Mouse (Mus musculus): ENCODE measurements around the gene Gipc1.
A peak's percentile ranks its signal among the peaks of the same experiment; 100 is the strongest.

Gipc1 gene

DNA sequence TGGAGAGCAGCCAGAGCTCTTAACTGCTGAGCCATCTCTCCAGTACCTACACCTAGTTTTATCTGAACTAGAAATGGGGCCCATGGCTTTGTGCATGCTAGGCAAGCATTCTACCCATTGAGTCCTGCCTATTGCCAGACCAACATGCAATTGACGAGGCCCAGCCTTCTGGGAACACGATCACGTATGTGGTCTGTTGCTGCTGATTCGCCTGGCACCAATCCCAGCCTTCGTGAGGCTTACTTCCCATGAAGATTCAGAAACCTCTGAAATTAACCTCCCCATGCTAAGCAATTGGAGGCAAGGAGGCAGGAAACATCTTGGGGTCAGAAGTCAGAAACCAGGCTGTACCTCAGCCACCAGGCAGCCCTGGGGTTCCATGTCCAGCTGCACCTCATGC, 28.1 kb downstream of the Gipc1 start:
- DNase-seq (ENCODE audit: low read depth, low spot score) = no peak

DNA sequence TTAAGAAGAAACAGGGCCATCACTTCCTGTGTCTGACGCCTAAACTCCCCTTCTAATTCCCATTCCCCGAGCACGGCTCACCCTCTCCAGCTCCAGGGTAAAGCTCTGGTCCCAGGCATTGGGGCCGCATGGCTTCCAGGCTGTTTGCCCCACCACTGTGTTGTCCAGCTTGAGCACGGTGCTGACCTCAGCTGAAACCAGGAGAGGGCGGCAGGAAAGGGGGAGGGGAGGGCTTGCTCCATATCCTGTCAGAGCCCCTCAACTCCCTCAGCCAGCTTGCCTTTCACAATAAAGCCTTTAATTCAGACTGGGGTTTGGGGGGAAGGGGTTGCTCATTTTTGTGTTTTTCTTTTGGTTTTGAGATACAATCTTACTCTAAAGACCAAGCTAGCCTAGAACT, 28.6 kb downstream of the Gipc1 start:
- no peak for DNase-seq (ENCODE audit: low read depth, low spot score)

DNA sequence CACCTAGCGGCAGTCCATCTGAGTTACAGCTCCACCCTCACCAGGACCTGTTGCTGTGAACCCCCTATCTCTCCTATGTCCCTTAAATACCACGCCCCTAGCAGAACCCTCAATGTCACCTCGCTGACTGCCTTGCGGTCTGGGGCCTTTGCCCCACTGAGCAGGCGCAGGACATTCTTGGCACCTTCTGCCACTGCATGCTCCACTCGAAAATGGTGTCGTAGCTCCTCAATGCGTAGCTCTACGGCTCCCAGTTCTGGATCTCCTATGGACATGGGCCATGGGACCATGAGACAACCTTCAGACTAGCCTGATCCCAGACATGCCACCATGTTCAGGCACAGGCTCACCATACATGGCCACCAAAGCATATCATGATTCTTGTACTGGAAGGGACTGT, 32.0 kb downstream of the Gipc1 start:
- no peak for DNase-seq (ENCODE audit: low read depth, low spot score)

DNA sequence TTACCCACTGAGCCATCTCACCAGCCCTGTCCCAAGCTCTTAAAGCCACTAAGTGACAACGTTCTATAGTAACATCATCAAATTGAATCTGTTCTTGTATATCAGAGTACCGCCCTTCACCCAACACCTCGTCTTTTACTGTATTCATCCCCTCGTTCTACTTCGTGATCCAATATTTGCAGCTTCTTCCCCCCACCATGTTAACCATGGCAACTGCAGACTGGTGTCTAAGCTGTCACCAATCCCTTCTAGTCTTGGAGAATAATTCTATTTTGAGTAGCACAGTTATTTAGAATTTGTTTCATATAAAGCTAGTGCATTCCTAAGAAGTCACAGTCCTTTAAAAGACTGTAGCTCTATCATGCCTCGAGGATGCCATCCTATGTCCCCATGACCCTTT, 36.8 kb downstream of the Gipc1 start:
- no peak for DNase-seq (ENCODE audit: low read depth, low spot score)

DNA sequence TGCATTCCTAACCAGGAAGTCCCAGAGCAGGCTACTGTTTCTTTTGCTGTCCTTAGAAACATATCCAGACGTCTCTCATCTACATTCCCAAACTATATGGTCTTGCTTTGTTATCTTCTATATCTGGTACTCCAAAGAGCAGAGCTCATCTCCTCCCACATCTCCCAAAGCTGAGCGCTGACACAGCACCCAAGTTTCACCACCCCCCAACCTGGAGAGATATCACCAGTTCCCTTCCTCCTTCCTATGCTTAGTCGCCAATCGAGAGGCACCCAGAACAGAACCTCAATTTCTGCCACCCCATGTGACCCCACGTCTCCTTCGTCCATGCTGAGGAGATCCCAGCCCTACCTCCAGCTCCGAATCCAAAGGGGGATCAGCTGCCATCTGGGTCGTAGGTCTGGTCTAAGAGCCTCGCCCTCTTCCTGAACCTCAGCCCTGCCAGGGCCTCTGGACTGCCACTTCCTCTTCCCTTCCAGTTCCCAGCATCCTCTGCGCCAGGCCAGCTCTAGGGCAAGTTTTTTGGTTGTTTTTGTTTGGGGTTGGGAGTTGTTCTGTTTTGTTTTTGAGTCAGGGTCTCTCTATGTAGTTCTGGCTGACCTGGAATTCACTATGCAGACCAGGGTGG, 41.2 kb downstream of the Gipc1 start:
- no peak for DNase-seq (ENCODE audit: low read depth, low spot score)

DNA sequence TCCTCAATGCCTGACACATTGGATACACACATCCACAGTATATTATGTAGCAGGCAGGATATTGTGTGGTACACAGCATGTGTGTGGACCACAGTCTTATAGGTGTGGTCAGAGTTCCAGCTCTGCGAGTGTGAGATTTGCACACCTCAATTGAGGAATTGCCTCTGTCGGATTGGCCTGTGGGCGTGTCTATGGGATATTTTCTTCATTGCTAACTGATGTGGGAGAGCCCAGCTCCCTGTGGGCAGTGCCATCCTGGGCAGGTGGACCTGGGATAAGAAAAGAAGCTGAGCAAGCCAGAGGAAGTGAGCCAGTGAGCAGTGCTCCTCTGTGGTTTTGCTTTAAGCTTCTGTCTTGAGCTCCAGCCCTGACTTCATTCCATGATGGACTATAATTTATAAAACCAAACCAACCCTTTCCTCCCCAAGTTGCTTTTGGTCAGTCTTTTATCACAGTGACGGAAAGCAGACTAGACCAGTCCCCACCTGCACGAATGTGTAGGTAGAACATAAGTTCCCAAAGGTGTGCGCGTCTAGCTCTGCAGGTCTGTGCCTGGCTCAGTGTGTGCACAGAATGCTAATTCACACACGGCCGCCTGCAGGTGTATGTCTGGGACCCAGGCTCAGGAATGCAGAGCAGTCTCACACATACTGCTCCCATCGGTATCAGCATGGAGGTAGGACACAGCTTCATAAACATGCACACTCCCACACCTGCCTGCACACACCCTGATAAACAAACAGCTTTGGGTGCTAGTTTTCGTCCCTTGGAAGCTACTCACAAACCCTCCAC, 42.1 kb downstream of the Gipc1 start:
- no peak for DNase-seq (ENCODE audit: low read depth, low spot score)

DNA sequence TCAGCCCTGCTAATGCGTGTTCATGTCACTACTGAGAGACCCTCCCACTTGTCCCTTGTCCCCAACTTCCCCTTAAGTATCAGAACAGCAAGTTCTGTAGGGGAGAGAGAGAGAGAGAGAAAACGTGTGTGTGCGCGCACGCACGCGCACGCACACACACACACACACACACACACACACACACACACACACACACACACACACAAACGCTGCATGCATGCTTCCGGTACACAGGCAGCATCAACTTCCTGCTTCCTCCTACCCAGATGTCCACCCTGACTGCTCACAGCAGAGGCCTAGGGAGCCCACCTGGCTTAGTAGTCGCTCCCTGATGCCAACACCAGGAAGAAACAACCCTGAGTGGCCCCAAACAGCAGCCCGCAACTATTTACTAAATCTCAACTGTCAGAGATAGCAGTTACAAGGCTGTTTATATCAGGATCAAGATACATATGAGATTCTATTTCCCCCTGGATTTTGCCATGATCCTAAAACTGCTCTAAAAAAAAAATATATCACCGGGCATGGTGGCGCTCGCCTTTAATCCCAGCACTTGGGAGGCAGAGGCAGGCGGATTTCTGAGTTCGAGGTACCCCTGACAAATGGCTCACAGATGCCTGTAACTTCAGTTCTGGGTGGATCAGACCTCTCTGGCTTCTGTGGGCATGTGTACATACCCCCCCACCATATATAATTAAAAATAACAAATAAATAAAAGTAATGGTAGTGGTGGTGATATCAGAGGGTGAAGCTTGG, 43.1 kb downstream of the Gipc1 start:
- no peak for DNase-seq (ENCODE audit: low read depth, low spot score)

DNA sequence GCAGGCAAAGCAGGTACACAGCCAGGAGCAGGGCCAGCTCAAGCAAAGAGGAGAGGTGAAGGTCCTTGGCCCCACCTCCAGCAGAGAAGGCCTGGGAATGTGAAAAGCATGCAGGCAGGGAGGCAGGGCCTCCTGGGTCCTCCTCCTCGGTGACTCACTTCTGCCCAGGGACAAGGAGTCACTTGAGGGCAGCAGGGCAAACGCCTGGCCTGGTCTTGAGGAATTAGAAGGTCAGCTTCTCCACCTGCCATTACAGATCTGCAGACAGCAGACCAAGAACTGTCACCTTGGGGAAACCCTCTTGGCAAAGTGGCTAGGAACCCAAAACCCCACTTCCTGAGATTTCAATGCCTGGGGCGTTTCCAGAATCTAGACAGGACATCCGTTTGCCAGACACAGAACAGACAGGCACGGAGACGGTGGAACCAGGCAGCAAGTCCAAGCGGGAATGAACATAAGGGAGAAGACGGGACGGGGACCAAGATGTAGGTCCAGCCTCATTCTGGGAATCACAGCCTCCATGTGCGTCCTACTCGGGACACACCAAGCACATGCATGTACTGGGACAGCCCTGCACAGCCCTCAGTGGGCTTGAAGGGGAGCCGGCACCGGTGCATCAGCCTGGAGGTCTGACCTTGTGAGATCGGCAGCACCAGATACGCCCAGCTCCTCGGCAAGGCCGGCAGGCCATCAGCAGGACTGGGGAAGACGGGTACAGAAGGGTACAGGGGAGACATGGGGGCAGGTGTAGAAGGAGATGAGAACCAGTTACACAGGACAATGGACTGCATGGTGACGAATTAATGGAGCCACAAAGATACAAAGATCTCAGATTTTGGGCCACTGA, 45.1 kb downstream of the Gipc1 start:
- no peak for DNase-seq (ENCODE audit: low read depth, low spot score)

DNA sequence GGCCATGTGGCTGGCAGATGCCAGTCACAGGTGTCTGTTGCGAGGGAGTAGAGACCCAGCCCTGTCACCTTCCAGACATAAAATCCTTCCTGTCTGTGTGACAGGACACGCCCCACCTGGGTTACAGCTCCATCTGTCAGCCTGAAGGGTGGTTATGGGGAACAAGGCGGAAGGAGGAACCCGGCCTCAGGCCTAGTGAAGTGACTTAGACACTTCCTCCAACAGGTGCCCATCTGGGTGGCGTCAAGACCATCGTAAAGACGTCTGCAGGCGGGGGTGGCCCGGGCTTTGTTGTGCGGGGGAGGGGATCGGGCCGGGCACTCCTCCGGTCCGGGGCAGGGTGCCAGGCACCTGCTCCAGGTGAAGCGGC, 45.8 kb downstream of the Gipc1 start:
- no peak for DNase-seq (ENCODE audit: low read depth, low spot score)

DNA sequence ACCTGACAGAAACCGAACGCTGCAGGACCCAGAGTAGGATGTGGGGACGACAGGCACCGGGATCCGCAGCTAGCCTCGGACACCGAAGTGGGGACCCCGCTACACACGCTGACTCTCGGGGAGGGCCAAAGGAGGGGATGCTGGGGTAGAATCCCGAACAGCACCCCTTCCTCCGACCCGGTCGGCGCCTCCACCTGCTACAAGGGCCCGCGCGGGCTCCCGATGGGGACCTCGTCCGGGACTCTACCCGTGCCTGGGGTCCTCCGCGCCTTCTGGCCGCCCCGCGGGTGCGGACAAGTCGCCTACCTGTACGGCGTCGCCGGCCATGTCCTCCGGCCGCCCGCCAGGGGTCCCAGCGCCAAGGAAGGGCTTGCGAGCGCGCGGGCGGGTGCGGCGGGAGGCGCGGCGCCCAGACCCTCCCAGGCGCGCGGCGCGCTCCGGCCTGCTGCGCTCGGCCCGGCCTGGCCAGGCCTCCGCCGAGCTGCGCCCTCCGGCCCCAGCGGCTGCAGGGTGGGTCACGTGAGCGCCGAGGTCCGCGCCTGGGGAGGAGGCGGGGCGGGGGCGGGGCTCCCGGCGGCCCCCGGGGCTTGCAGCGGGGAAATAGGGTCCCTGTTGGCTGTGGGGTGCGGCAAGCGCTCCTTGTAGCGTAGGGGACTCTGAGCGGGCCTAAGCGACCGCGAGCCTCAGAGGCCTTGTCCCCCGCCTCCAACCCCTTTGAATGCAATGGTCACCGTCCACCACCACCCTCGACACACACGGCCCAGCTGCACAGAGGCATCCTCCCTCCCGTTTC, 46.4 kb downstream of the Gipc1 start, which contains the start of gene Pkn1:
Gene Pkn1 (minus strand): TSS at position 519 of the 793 bp plus-strand sequence.
- peak; percentile 63 for DNase-seq (ENCODE audit: low read depth, low spot score)

DNA sequence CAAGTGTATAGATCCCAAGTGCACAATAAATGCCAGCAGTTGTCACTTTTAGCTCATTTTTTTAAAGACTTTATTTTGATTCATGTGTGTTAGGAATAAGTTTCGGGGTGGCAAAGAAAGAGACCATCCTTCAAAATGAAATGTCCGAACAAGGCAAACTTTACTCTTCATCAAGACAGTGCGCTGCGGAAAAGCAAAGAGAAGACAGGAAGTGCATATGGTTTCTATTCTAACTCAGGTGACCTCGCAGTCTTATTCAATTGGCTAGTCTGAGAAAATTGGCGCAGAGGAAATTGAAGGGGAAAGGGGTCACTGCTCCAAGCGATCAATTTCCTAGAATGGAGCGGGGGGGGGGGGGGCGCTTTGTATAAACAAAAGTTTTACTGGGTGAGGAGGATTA, 47.1 kb downstream of the Gipc1 start:
- DNase-seq (ENCODE audit: low read depth, low spot score) = no peak

DNA sequence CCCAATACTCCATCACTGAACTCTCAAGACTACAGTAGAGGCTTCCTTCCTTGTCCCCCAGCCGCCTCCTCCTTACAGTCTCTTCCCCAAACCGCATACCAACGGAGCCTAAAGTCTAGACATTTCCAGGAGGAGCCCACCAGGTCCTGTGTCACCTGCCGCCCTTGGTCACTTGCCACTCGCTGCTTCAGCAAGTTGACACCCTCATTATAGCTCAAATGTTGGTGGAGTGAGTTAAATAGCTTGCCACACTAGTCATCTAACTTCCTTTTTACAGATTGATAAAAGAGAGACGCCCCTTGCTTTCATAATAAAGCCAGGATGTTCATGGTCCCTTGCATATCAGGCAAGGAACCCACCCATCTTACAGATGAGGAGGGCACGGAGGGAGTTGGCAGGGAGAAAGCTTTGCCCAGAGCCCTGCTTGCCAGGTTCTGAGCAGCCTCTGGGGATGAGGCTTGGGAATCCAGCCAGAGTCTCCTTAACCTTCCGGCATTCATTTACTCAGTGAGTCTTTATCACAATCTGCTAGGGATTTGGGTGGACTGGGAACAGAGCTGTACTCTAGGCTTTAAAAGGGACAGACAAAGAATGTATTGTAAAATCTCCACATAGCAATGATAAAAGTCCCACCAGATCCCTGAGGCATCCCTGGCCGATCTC, 48.1 kb downstream of the Gipc1 start:
- DNase-seq (ENCODE audit: low read depth, low spot score) = no peak

DNA sequence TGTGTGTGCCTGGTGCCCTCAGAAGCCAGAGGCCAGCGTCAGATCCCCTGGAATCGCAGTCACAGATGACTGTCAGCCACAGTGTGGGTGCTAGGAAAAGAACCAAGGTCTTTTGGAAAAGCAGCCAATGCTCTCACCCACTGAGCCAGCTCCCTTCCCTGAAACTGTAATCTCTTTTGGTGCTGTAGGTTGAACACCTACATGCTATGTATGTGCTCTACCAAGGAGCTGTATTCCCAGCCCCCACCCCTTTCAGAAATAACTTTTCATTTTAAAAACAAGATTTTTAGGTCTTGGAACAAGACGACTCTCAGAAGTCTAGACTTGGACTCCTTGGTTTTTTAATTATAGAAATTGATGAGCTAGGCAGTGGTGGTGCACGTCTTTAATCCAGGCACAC, 50.9 kb downstream of the Gipc1 start:
- DNase-seq (ENCODE audit: low read depth, low spot score) = no peak

DNA sequence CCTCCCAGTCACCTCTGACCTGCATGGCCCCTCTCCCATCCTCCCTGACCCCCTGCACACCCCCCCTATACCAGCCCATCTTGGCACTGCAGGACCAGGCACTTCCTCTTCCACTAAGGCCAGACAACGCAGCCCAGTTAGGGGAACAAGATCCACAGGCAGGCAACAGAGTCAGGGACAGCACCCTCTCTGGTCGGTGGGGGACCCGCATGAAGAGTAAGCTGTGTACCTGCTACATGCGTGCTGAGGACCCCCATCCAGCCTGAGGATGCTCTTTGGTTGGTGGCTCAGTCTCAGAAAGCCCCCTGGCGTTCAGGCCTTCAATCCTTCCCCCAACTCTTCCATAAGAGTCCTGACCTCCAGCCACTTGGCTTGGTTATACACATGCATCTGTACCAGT, 53.9 kb downstream of the Gipc1 start:
- DNase-seq (ENCODE audit: low read depth, low spot score) = no peak

DNA sequence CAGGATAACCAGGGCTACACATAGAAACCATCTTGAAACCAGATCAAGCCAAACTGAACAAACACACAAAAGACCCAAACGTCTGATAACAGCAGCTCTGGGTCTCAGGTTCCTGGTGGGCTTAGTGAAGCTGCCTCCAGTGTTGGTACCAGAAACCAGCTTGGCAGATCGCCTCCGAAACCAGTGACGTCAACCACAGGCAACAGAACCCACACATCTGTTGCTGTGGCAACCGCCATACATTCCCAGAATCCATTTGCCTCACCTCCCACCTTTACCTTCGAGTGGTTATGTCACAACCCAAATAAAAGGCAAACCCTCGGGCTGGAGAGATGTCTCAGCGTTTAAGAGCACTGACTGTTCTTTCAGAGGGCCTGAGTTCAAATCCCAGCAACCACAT, 55.1 kb downstream of the Gipc1 start:
- DNase-seq (ENCODE audit: low read depth, low spot score) = no peak
